Mouse (Mus musculus): ENCODE results near the gene Popdc2. TPM values are rescaled to one million over a fixed set of nuclear protein-coding genes. Genes with fewer than 3 reads are reported as not detected.

The Popdc2 gene
- total RNA-seq, 2 experiments from 2014 or later: 1.3 to 1.8 TPM

DNA sequence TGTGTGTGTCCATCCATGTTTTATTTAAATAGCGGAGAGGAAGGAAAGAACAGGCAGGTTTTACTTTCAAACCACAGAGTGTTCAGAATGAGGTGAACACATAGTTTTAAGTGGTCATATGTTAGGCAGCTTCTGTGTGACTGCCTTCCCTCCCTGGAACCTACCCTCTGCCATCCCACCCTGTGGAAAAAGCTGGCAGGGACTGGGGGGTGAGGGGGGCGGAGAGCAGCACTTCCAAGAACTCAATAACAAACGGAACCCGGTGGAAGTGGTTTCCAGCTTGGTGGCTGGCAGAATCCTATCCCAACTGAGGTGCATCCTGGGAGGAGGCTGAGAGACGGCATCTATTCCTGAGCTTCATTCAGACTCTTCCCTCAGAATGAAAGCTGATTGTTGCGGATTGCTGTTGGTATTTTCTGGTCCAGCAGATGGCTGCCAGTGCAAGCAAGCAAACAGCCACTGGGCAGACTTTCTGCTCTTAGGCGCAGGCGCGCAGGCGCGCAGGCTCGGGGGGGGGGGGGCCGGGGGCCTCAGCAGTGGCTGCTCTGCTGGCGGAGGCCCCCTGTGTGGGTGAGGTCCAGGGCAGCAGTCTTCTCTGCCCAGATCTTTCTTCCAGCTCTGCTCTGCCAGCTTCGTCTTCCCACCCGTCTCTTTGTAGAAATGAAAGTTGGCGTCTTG lies 14.3 kb downstream of the Popdc2 start:
- DNase-seq: peak; percentile 57 to 68

- DNase-seq: no peak
Measured at GRCm38 (mm10) chr16:38376841-38377249, 14.8 kb downstream of the Popdc2 start.

- no peak for DNase-seq
Measured at GRCm38 (mm10) chr16:38377546-38377945, 15.5 kb downstream of the Popdc2 start.

GRCm38 (mm10) chr16:38378591-38378990 lies 16.6 kb downstream of the Popdc2 start:
- no peak for DNase-seq

DNA sequence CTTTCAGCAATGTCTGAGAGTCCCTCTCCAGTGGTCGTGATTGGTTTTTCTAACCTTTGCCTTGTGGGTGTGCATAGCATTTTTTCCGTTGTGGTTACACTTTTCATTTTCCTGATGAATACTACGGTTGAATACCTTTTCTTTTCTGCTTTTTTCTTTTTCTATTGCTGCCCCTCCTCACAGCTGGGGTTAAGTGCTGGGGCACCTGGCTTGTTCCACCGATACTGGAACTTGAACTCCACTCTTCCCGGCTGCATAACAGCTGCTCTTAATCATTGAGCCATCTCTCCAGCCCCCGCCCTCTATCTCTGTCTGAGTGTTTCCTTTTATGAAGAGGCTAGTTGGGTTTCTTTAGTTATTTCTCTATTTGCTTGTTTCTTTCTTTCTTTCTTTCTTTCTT lies 17.1 kb downstream of the Popdc2 start:
- no peak for DNase-seq

GRCm38 (mm10) chr16:38379493-38379892 lies 17.5 kb downstream of the Popdc2 start:
- no peak for DNase-seq

DNA sequence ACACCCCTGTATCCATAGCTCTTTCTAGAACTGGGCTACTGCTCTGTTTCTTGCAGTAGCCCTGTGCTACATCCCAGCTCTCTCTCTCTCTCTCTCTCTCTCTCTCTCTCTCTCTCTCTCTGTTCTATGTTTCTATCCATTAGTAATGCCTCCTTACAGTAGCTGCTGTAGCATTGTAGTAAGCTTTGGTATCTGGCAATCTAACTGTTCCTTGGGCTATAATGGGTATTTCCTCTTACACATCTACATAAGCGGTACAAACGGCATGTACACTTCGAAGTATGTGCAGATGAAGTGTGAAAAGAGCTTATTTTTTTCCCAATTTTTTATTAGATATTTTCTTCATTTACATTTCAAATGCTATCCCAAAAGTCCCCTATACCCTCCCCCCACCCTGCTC lies 17.9 kb downstream of the Popdc2 start:
- no peak for DNase-seq

GRCm38 (mm10) chr16:38383683-38384082 lies 21.7 kb downstream of the Popdc2 start:
- no peak for DNase-seq

DNA sequence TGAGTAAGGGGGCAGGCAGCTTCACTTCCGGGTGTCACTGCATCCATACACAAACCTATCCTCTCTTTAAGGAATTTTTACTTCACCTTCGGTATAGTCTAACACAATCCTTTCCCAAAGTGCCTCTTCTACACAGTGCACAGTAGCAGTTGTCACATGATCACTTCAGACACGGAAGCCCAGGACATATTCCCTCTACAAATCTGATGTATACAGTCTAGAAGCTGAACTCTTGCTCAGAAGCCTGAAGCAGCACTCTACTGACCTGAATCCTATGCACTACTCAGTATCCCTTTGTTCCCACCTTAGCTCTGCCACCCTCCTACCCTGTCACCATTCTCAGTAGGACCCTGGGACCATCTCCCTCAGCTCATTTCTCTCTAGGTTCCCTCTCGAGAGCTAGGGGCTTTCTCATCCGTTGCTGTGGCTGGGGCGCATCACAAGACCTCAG lies 23.2 kb downstream of the Popdc2 start:
- DNase-seq: no peak

DNA sequence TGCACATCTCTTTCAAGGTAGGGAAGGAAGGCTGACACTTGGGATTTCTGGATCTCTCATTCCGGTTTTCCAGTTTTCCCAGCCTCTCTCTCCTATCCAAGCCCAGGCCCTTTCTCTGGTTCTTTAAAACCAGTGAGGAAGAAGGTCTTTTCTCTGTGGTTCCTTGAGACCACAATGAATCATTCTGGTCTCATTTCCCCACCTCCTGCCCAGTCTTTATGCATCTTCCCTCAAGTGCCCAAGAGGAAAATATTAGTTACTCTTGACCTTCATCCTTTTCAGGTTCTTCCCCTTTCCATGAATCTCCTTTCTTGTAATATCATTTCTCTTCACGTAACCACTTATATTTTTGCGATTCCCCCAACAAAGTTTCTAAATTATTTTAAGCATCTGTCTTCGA lies 23.7 kb downstream of the Popdc2 start:
- no peak for DNase-seq

DNA sequence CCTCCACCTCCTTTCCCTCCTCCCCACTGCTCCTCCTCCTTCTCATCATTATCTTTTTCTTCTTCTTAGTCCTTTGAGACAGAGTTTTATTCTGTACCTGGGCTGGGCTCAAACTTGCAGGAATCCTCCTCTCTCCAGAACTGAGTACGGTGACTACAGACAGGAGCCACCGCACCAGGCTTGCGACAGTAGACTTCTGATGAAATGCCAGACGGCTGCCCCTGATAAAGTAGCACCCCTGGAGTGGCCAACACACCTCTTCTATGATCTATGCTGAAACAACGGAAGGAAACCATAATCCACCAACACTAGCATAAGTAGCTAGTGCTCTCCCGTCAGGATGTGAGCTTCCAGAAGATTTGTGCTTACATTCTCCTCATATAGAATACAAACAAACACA lies 25.4 kb downstream of the Popdc2 start:
- DNase-seq: no peak

- DNase-seq: no peak
Measured at GRCm38 (mm10) chr16:38388757-38389156, 26.7 kb downstream of the Popdc2 start.

DNA sequence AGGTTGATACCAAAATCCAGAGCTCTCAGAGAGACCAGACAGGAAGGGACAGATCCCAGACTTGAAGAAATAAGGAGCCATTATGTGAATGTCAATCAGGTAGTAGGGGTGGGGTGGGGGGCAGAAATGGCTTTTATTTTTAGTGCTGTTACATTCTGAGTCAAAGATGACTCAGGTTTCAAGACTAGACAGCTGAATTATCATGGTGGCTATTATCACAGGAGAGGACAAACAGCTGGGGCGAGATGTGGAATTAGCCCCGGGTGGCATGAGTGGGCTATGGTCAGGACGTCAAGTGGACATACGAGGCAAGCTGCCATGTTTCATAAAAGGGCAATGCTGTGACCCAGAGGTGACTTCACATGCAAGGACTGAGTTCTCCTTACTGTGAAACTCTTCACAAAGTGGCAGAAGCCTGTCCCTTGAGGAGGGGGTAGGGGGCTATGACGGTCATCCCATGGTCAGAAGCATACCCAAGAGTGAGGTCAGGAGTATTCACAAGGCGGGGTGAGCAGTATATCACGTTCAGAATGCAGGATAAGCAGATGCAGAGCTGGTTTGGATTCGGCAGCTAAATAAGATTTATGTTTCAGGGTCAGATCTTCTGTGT lies 27.4 kb downstream of the Popdc2 start:
- no peak for DNase-seq

GRCm38 (mm10) chr16:38390322-38390721 lies 28.3 kb downstream of the Popdc2 start:
- DNase-seq: no peak

DNA sequence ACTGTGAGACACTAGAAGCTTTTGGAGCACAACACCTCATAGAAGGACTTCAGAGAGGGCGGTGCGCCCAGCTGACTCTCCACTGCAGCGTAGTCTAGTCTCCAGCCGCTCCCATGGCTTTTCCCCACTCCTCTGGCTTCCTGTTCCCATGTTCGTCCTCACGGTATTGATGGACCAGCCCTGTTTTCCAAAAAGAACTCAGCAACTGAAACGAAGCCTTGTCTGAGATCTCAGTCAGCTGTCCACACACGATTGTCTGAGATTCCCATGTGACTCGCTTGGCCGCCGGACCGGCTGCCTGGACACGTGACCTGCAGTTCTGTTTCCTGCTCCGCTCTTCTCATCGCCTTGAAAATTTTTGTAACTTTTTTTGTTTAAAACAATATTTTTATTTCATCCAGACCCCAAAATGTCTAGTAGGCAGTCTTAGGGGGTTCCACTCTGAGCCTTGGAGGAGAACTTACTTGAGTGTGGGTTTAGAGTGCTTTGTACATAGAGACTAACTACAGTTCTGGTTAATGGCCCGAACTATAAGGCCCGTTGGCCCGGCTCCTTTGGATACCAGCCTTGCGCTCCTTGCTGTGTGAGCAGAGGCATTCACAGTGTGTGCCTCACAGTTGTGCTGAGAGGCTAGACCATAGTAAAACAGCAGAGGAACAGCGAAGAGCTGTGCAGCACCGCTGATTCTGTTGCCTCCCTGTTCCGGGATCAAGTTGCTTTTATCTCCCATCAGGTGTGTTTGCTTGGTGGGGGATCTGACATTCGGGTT lies 30.3 kb downstream of the Popdc2 start:
- peak in 1 of 2 experiments; percentile 30 for DNase-seq

GRCm38 (mm10) chr16:38394191-38394618 lies 32.2 kb downstream of the Popdc2 start:
- DNase-seq: no peak

DNA sequence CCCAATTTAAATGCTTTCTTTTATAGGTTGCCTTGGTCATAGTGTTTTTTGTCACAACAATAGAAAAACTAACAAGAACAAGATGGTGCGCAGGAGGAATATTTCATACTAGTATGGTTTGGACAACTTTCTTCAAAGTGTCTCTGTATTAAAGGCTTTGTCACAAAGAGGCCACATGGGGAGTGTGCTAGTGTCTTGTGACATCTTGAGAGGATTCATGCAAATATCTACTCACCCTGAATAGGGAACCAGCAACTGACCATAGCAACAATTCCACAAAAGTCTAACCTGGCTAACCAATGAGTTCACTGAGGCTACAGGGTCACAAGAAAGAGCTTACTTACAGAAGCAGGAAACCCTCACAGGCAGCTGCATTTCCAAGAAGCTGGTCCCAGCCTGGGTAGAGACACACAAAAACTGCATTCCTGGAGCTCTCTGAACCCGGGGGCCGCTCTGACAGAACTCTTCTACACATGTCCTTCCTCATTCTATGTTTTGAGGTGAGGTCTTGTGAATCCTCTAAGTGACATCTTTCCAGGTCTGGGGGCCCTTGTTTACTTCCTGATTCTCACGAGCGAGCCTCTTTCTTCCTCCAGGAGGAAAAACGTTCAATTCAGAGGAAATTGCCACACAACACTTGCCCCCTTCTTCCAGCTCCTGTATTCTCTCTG lies 33.2 kb downstream of the Popdc2 start:
- DNase-seq: no peak

DNA sequence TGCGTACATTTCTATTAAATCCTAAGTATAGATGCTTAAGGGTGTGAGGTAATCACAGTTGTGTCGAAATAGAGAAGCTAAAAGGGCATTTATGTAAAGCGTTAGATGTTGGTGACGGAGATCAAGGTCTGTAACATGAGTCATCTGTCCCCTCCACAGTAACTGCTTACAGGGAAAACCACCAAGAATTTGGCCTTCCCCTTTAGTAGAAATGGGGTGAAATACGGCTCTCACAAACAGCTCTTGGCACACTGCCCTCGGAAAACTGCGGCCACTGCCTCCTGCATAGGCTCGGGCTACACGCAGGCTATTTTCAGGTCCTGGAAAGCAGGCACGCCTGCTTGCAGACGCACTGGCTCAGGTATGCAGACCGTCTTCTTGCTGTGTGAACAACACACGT lies 34.1 kb downstream of the Popdc2 start:
- peak; percentile 95 for DNase-seq

DNA sequence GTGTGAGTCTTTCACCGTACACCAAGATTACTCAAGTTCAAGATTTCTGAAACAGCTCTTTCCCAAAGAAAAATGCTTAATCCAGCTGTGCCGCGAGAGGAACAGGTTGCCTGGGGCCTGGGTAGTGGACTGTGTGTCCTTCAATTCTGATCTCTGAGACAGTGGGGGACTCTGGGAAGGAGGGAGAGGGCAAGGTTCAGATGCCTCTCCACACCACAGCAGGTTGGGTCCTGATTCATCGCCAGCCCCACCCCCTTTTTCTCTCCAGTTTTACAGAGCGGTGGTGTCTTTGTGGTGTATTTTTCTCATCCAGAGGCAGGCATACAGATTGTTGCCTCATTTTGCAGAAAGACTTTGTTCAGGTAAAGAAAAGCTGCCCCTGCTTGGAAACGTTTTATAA lies 36.3 kb downstream of the Popdc2 start:
- no peak for DNase-seq

DNA sequence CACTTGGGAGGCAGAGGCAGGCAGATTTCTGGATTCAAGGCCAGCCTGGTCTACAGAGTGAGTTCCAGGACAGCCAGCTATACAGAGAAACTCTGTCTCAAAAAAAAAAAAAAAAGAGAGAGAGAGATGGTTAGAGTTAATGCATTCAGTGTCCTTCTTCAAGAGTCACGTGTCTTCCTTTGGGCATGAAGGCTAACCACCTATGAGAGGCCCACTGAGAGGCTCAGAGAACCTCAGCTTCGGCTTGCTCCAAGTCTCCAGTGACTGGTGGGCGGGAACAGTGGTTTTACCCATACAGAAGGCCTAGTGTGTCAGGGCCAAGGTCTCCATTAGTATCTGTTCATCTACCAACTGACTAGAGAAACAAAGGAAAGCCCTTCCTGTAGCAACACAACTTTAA lies 37.1 kb downstream of the Popdc2 start:
- no peak for DNase-seq

DNA sequence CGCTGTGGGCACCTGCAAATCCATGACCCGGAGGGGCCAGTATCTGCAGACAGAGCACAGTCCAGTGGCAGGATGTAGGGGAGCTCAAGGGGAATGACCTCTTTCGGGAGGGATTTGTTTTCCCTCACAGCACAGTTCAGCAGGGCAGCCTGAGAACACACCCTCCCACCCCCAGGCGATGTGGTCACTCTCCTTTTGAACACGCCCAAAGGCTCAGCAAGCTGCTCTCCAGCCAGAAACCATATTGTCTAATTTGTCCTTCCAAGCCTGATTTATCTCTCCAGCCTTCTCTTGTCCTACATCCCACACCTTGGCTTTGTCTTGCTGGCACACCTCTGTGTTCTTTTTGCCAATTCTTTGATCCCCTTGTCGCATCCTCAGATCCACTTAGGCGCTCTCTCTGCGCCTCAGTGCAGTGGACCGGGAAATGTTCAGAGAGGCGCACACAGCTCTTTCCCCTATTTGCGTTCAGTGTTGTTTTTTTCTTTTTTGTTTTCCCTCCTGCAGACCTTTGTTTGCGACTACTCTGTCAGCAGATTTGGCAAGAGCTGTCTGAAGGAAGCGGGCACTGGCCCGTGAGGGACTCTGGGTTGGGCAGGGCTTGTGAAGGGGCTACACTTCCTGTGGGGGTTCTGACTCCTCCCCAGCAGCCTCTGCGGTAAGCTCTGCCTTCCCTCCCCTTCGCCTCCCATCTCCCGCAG lies 37.7 kb downstream of the Popdc2 start:
- DNase-seq: peak; percentile 73 to 78
